Mouse (Mus musculus): ENCODE measurements at regions not wholly inside any gene's neighbourhood (a gene's known extent, or its start where the extent isn't known, plus 50 kb on each side); places are given as distances from the start of the nearest gene placed in this dataset.

- Histone ChIP-seq H3K36me3 (replicated peaks; ENCODE audit: insufficient read depth, low read length) (no peaks in the 10 kb centered on the region), H3K9ac (replicated peaks) (no peak overlapping the region), H3K4me3 (ENCODE audit: low read depth, low read length) (no peak overlapping the region), H3K27ac (ENCODE audit: low read depth) (no peak overlapping the region), H3K4me1 (ENCODE audit: insufficient read depth) (no peaks in the 10 kb centered on the region), H3K9me3 (ENCODE audit: low read length) (no peaks in the 10 kb centered on the region), H3K27me3 (ENCODE audit: insufficient read depth, low read length) (no peaks in the 10 kb centered on the region), H3K4me2 (ENCODE audit: low read depth, low read length) (no peak overlapping the region)
- TF ChIP-seq EP300 (IDR thresholded peaks at IDR 0.05; ENCODE audit: low read depth) (no peak), CTCF (IDR thresholded peaks at IDR 0.05; ENCODE audit: low read depth) (no peak)
- ATAC-seq (no peak), DNase-seq (no peak)
Observed at GRCm38 (mm10) chr4:72005926-72006325, 194.8 kb downstream of the Tle1 start.

- TF ChIP-seq CTCF (IDR thresholded peaks at IDR 0.05; ENCODE audit: low read depth) (no peak), EP300 (IDR thresholded peaks at IDR 0.05; ENCODE audit: low read depth) (no peak)
- no peak for DNase-seq
- no peaks in the 10 kb centered on the region for H3K36me3 ChIP-seq (replicated peaks; ENCODE audit: insufficient read depth, low read length)
Observed at GRCm38 (mm10) chr4:72001221-72001875, 199.4 kb downstream of the Tle1 start.

DNA sequence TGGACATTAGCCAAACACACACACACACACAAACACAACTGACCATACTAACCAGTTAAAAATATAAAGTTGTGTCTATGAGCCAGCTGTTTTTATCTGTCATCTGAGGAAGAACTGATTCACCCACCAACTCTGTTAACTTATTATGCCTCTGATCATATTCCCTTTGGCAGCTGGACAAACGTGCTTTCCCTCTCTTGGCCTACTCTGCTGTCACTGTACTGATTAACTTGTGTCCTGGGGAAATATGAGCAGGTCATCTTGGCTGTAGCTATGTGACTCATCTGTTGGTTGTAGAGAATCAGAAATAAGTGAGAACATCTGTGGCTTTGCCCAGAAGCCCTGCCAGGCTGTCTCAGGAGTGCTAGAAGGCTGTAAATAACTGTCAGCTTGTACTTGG lies 210.9 kb upstream of the Gm11232 start:
- TF ChIP-seq EP300 (IDR thresholded peaks at IDR 0.05; ENCODE audit: low read depth) (no peak), CTCF (IDR thresholded peaks at IDR 0.05; ENCODE audit: low read depth) (no peak)
- DNase-seq (peak; percentile 12), ATAC-seq (peak; percentile 67)
- no peak overlapping the region for H3K27ac ChIP-seq (ENCODE audit: low read depth)
- no peaks in the 10 kb centered on the region for H3K36me3 ChIP-seq (replicated peaks; ENCODE audit: insufficient read depth, low read length)
- no peaks in the 10 kb centered on the region for H3K4me1 ChIP-seq (ENCODE audit: insufficient read depth)
- H3K4me3 ChIP-seq (ENCODE audit: low read depth, low read length) = no peak overlapping the region
- H3K9me3 ChIP-seq (ENCODE audit: low read length) = no peaks in the 10 kb centered on the region
- no peak overlapping the region for H3K4me2 ChIP-seq (ENCODE audit: low read depth, low read length)
- H3K9ac ChIP-seq (replicated peaks) = no peak overlapping the region
- whole genome bisulfite sequencing (ENCODE audit: insufficient replicate concordance) = 38% methylated on average over 1 of the region's 1 CpGs
- H3K27me3 ChIP-seq (ENCODE audit: insufficient read depth, low read length) = no peaks in the 10 kb centered on the region

More at GRCm38 (mm10) chr4:72001221-72001875, 199.4 kb downstream of the Tle1 start:
- Histone ChIP-seq H3K9me3 (ENCODE audit: low read length) (no peaks in the 10 kb centered on the region), H3K4me2 (ENCODE audit: low read depth, low read length) (no peak overlapping the region), H3K27me3 (ENCODE audit: insufficient read depth, low read length) (no peaks in the 10 kb centered on the region), H3K4me1 (ENCODE audit: insufficient read depth) (no peaks in the 10 kb centered on the region), H3K27ac (ENCODE audit: low read depth) (no peak overlapping the region), H3K9ac (replicated peaks) (no peak overlapping the region), H3K4me3 (ENCODE audit: low read depth, low read length) (no peak overlapping the region)
- ATAC-seq = no peak
- 49% methylated on average over 2 of the region's 2 CpGs for WGBS (ENCODE audit: insufficient replicate concordance)

- ATAC-seq (no peak), DNase-seq (no peak)
- H3K9ac ChIP-seq (replicated peaks) = no peak overlapping the region
- TF ChIP-seq CTCF (IDR thresholded peaks at IDR 0.05; ENCODE audit: low read depth) (no peak), EP300 (IDR thresholded peaks at IDR 0.05; ENCODE audit: low read depth) (no peak)
- H3K36me3 ChIP-seq (replicated peaks; ENCODE audit: insufficient read depth, low read length) = no peaks in the 10 kb centered on the region
- WGBS (ENCODE audit: insufficient replicate concordance) = 61% methylated on average over 2 of the region's 2 CpGs
- no peak overlapping the region for H3K27ac ChIP-seq (ENCODE audit: low read depth)
- no peak overlapping the region for H3K4me3 ChIP-seq (ENCODE audit: low read depth, low read length)
- H3K9me3 ChIP-seq (ENCODE audit: low read length) = no peaks in the 10 kb centered on the region
- no peaks in the 10 kb centered on the region for H3K4me1 ChIP-seq (ENCODE audit: insufficient read depth)
- H3K4me2 ChIP-seq (ENCODE audit: low read depth, low read length) = no peak overlapping the region
- H3K27me3 ChIP-seq (ENCODE audit: insufficient read depth, low read length) = no peaks in the 10 kb centered on the region
Observed at GRCm38 (mm10) chr4:71953441-71953840, 195.7 kb upstream of the Gm11232 start.

GRCm38 (mm10) chr4:71933240-71933986 lies 175.6 kb upstream of the Gm11232 start:
- Histone ChIP-seq H3K4me3 (ENCODE audit: low read depth, low read length) (no peak overlapping the region), H3K9me3 (ENCODE audit: low read length) (no peaks in the 10 kb centered on the region), H3K4me2 (ENCODE audit: low read depth, low read length) (no peak overlapping the region), H3K27me3 (ENCODE audit: insufficient read depth, low read length) (no peaks in the 10 kb centered on the region), H3K9ac (replicated peaks) (no peak overlapping the region), H3K4me1 (ENCODE audit: insufficient read depth) (no peaks in the 10 kb centered on the region), H3K36me3 (replicated peaks; ENCODE audit: insufficient read depth, low read length) (no peaks in the 10 kb centered on the region), H3K27ac (ENCODE audit: low read depth) (no peak overlapping the region)
- 45% methylated on average over 2 of the region's 2 CpGs for WGBS (ENCODE audit: insufficient replicate concordance)
- TF ChIP-seq CTCF (IDR thresholded peaks at IDR 0.05; ENCODE audit: low read depth) (no peak), EP300 (IDR thresholded peaks at IDR 0.05; ENCODE audit: low read depth) (no peak)
- no peak for ATAC-seq
- no peak for DNase-seq

GRCm38 (mm10) chr4:71932818-71933217 lies 175.1 kb upstream of the Gm11232 start:
- DNase-seq = no peak
- TF ChIP-seq CTCF (IDR thresholded peaks at IDR 0.05; ENCODE audit: low read depth) = no peak
- TF ChIP-seq EP300 (IDR thresholded peaks at IDR 0.05; ENCODE audit: low read depth) = no peak
- 57% methylated on average over 1 of the region's 1 CpGs for WGBS (ENCODE audit: insufficient replicate concordance)

More at GRCm38 (mm10) chr4:71932818-71933217, 175.1 kb upstream of the Gm11232 start:
- H3K9ac ChIP-seq (replicated peaks) = no peak overlapping the region
- H3K4me2 ChIP-seq (ENCODE audit: low read depth, low read length) = no peak overlapping the region
- no peak overlapping the region for H3K4me3 ChIP-seq (ENCODE audit: low read depth, low read length)
- H3K9me3 ChIP-seq (ENCODE audit: low read length) = no peaks in the 10 kb centered on the region
- no peaks in the 10 kb centered on the region for H3K36me3 ChIP-seq (replicated peaks; ENCODE audit: insufficient read depth, low read length)
- no peaks in the 10 kb centered on the region for H3K4me1 ChIP-seq (ENCODE audit: insufficient read depth)
- H3K27me3 ChIP-seq (ENCODE audit: insufficient read depth, low read length) = no peaks in the 10 kb centered on the region
- H3K27ac ChIP-seq (ENCODE audit: low read depth) = no peak overlapping the region
- ATAC-seq = no peak
